Mouse (Mus musculus) telencephalon, adult 2 months (tissue): ENCODE data around the gene Slc16a7.

Source experiments
- DNase-seq: peaks from one replicate; pipeline ENCODE4 v3.0.0-alpha.2; 2011; ENCODE audit warnings: low read depth, low spot score

Slc16a7 gene

GRCm38 (mm10) chr10:125185387-125185786, 203.9 kb downstream of the Slc16a7 start:
- DNase-seq = no peak

- DNase-seq = no peak
Observed at GRCm38 (mm10) chr10:125184146-125184545, 205.1 kb downstream of the Slc16a7 start.

DNA sequence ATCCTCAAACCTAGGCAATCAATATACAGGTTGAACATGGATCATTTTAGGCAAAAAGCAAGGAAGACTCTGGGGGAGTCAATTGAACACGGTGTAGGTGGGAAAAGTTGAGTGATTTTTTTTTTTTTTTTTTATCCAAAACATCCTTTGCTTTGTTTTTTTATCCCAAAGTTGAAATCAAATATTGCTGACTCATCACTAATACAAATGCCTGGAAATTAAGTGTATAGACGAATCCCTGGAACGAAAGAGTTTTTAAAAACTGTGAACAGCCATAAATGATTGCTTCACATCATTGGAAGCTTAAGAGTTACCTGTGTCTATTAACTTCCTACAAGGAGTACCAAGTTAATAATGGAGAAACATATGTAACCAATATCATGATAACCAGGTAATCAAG, 206.7 kb downstream of the Slc16a7 start:
- no peak for DNase-seq

- DNase-seq = peak; percentile 64
Observed at GRCm38 (mm10) chr10:125177782-125178181, 211.5 kb downstream of the Slc16a7 start.

GRCm38 (mm10) chr10:125175013-125175650, 214.1 kb downstream of the Slc16a7 start:
- peak; percentile 15 for DNase-seq

GRCm38 (mm10) chr10:125171625-125172024, 217.6 kb downstream of the Slc16a7 start:
- no peak for DNase-seq

DNA sequence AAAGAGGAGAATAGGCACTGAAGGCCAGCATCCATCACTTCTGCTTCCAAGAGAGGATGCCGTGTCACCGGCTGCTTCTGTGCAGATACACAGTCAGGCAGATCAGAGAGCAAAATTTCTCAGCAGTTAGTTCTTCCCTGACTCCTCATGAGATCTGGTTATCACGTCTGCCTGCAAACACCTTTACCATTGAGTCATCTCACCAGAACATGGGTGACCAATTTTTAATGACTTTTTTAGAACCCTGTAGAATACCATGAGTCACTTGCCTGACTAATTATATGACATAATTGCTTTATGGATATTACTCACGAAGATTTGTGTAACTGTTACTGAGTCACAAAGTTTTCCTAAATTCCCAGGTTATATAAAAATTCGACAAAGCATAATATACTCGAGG, 218.1 kb downstream of the Slc16a7 start:
- no peak for DNase-seq
